Mouse (Mus musculus) erythroblast, embryonic 14.5 days (primary cell): Measurements from ENCODE around the gene Lrrc75a. TPM values are rescaled to one million over a fixed set of nuclear protein-coding genes. Genes with fewer than 3 reads are reported as not detected.
A peak's percentile ranks its signal among the peaks of the same experiment; 100 is the strongest.

Experiments
- H3K27me3 ChIP-seq: 2 replicates; pipeline ENCODE4 v1.6.1; 2012; ENCODE audit warnings: inconsistent platforms; ENCODE audit not compliant: control insufficient read depth
- H3K36me3 ChIP-seq: 2 replicates; pipeline ENCODE4 v1.6.1; 2012; ENCODE audit warnings: mild to moderate bottlenecking, inconsistent platforms; ENCODE audit not compliant: control insufficient read depth
- H3K4me1 ChIP-seq: 2 replicates; pipeline ENCODE4 v1.6.1; 2012; ENCODE audit warnings: inconsistent platforms; ENCODE audit not compliant: control insufficient read depth
- H3K4me3 ChIP-seq: replicated peaks from 2 replicates; pipeline ENCODE3; 2012; ENCODE audit warnings: moderate library complexity, mild to moderate bottlenecking, inconsistent platforms
- H3K9me3 ChIP-seq: 2 replicates; pipeline ENCODE4 v1.6.1; 2012; ENCODE audit warnings: low read length, inconsistent platforms, mixed read lengths; ENCODE audit not compliant: control insufficient read depth
- GATA1 ChIP-seq: IDR thresholded peaks from 2 replicates; pipeline ENCODE4 v1.6.1; 2012; ENCODE audit warnings: low read length, inconsistent platforms, mixed read lengths
- TAL1 ChIP-seq: IDR thresholded peaks from 3 replicates; pipeline ENCODE4 v1.6.1; 2012; ENCODE audit warnings: low read length, inconsistent platforms, mixed read lengths
- polyA plus RNA-seq: library from polyadenylated mRNA; stranded (reverse); fragments of >175 nt; gene quantifications from 2 replicates; pipeline ENCODE4 v1.2.3, GENCODE M21; 2012

Gene Lrrc75a
- polyA plus RNA-seq = 0.08 and 0.17 TPM in 2 replicates

DNA sequence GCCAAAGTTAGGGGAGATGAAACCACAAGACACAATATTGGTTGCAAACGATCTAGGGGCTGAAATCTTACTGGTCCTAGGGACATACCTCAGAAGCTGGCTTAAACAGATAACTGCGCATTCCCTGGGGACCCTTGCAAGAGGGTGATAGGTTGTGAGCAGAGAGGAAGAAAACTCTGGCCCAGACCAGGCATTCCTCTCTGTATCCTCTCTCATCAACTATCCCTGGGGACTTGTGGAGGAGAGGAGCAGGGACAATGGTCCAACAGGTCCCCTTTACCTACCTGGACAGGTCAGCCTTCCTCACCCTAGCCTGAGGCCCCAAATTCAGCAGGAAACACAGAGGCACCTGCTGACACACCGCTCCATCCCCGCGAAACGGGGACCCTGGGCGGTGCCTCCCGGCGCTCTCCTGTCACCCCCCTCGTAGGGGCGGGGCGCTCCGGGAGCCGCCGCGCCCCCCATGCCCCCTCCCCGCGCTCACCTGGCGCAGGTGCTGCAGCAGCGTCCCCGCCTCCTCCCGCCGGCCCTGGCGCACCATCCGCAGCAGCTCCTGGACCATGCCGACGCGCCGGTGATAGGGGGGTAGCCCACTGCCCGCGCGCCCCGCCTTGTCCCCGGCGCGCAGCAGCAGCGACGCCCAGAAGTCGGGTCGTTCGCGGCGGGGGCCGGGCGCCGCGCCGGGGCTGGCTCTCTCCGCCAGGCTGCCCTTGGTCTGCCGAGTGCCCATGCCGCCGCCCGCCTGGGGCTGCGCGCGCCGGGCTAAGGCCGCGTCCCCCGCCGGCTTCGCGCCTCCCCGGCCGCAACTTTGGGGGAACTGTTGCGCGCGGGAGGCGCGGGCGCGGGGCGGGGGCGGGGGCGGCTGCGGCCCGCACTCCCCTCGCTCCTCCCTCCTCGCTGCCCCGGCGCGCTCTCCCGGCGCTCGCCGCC lies at the start of gene Lrrc75a:
Gene Lrrc75a, minus strand, starts transcription at position 863 of the 930 bp plus-strand sequence.
- H3K9me3 ChIP-seq = no peaks in the 10 kb centered on the region
- H3K36me3 ChIP-seq = peaks cover 6% of the 10 kb centered on the region; the same call in 1 of the 2 replicates
- TF ChIP-seq GATA1 (no peak), TAL1 (no peak)
- peaks cover 35% of the 10 kb centered on the region for H3K4me1 ChIP-seq
- peak within 1 kb of the TSS; percentile 71 for H3K4me3 ChIP-seq
- peaks cover 20% of the 10 kb centered on the region for H3K27me3 ChIP-seq

GRCm38 (mm10) chr11:62695126-62695525 lies 46.8 kb upstream of the Lrrc75a start:
- no peak for TF ChIP-seq TAL1

GRCm38 (mm10) chr11:62693299-62694184 lies 45.2 kb upstream of the Lrrc75a start:
- Histone ChIP-seq H3K36me3 (no peaks in the 10 kb centered on the region), H3K4me3 (no peak overlapping the region), H3K27me3 (no peaks in the 10 kb centered on the region), H3K4me1 (no peaks in the 10 kb centered on the region), H3K9me3 (no peaks in the 10 kb centered on the region)
- TF ChIP-seq GATA1 = no peak
- no peak for TF ChIP-seq TAL1

More at GRCm38 (mm10) chr11:62695126-62695525, 46.8 kb upstream of the Lrrc75a start:
- no peaks in the 10 kb centered on the region for H3K27me3 ChIP-seq
- no peaks in the 10 kb centered on the region for H3K9me3 ChIP-seq
- no peaks in the 10 kb centered on the region for H3K36me3 ChIP-seq
- H3K4me1 ChIP-seq = no peaks in the 10 kb centered on the region
- H3K4me3 ChIP-seq = no peak overlapping the region

DNA sequence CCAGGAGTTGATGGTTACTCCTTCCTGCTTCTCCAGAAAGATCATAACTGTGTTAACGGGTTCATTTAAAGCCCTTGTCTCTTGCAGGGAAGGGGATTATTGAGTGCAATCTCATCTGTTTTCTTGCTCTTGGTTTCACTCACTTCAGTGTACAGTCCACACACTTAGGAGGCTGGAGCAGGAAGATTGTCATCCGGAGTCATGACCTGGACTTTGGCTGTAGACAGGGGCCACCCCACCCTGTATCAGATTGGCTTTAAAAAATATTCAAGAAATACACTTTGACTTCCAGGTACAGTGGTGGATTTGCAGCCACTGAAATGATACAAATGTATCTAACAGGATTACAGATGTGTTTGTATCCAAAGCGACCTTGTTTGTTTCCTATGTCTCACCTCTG lies 43.3 kb upstream of the Lrrc75a start:
- no peak overlapping the region for H3K4me3 ChIP-seq
- no peaks in the 10 kb centered on the region for H3K9me3 ChIP-seq
- TF ChIP-seq TAL1 (no peak), GATA1 (no peak)
- H3K4me1 ChIP-seq = no peaks in the 10 kb centered on the region
- no peaks in the 10 kb centered on the region for H3K36me3 ChIP-seq
- H3K27me3 ChIP-seq = no peaks in the 10 kb centered on the region

- no peaks in the 10 kb centered on the region for H3K9me3 ChIP-seq
- TF ChIP-seq GATA1 = no peak
- no peak for TF ChIP-seq TAL1
- no peak overlapping the region for H3K4me3 ChIP-seq
- H3K36me3 ChIP-seq = no peaks in the 10 kb centered on the region
- no peaks in the 10 kb centered on the region for H3K27me3 ChIP-seq
- H3K4me1 ChIP-seq = no peaks in the 10 kb centered on the region; the same call in 1 of the 2 replicates
Observed at GRCm38 (mm10) chr11:62679954-62680353, 31.6 kb upstream of the Lrrc75a start.

DNA sequence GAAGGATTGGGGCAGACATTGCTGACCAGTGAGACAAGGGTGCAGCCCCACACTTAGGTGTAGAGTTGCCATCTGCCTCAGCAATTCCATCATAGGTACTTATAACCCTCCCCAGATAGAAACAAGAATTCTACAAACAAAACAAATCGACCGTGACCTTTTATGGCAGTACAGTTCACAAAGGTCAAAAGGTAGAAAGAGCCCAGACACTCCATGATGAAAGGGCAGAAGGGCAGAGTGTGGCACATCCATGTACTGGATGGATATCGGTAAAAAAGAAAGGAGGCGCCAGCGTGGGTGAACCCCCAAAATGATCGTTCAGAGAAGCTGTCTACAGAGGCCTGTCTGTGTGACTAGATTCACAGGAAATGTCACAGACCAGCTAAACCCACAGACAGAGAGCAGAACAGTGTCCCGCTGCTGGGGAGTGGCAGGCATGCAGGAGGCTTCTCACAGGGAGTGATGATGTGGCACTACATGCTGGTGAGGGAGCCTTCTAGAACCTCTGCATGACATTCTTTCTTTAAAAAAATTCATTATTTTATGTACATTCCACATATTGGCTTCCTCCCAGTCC lies 30.5 kb upstream of the Lrrc75a start:
- Histone ChIP-seq H3K9me3 (no peaks in the 10 kb centered on the region), H3K36me3 (no peaks in the 10 kb centered on the region)
- TF ChIP-seq GATA1 (no peak), TAL1 (no peak)

GRCm38 (mm10) chr11:62676290-62676596 lies 27.9 kb upstream of the Lrrc75a start:
- Histone ChIP-seq H3K4me1 (no peaks in the 10 kb centered on the region; the same call in 1 of the 2 replicates), H3K27me3 (no peaks in the 10 kb centered on the region), H3K4me3 (no peak overlapping the region), H3K36me3 (no peaks in the 10 kb centered on the region), H3K9me3 (no peaks in the 10 kb centered on the region)
- TF ChIP-seq TAL1 (no peak), GATA1 (no peak)

More for the DNA sequence above, 30.5 kb upstream of the Lrrc75a start:
- no peaks in the 10 kb centered on the region; the same call in 1 of the 2 replicates for H3K4me1 ChIP-seq
- H3K27me3 ChIP-seq = no peaks in the 10 kb centered on the region
- no peak overlapping the region for H3K4me3 ChIP-seq

- no peaks in the 10 kb centered on the region; the same call in 1 of the 2 replicates for H3K4me1 ChIP-seq
- no peaks in the 10 kb centered on the region for H3K27me3 ChIP-seq
- H3K9me3 ChIP-seq = no peaks in the 10 kb centered on the region
- no peaks in the 10 kb centered on the region for H3K36me3 ChIP-seq
- H3K4me3 ChIP-seq = peak overlapping the region; percentile 12
- TF ChIP-seq TAL1 = no peak
Observed at GRCm38 (mm10) chr11:62675480-62676289, 27.4 kb upstream of the Lrrc75a start.
